Mouse (Mus musculus): ENCODE measurements around the gene Ubqln2.

Gene Ubqln2

GRCm38 (mm10) chrX:153497688-153498516 lies at the start of gene Ubqln2:
Ubqln2 (plus strand) TSS chrX:153498227.
- no peak for DNase-seq (ENCODE audit: extremely low spot score, low read depth, low spot score)

GRCm38 (mm10) chrX:153451946-153452345 lies 46.1 kb upstream of the Ubqln2 start:
- DNase-seq (ENCODE audit: extremely low spot score, low read depth, low spot score): no peak

- DNase-seq (ENCODE audit: extremely low spot score, low read depth, low spot score): no peak
Measured at GRCm38 (mm10) chrX:153476760-153477248, 21.2 kb upstream of the Ubqln2 start.

GRCm38 (mm10) chrX:153492326-153492725 lies 5.7 kb upstream of the Ubqln2 start:
- no peak for DNase-seq (ENCODE audit: extremely low spot score, low read depth, low spot score)

GRCm38 (mm10) chrX:153498665-153499293 lies 752 bp downstream of the Ubqln2 start:
- no peak for DNase-seq (ENCODE audit: extremely low spot score, low read depth, low spot score)

GRCm38 (mm10) chrX:153499294-153500046 lies 1.4 kb downstream of the Ubqln2 start:
- no peak for DNase-seq (ENCODE audit: extremely low spot score, low read depth, low spot score)

- DNase-seq (ENCODE audit: extremely low spot score, low read depth, low spot score): no peak
Measured at GRCm38 (mm10) chrX:153500047-153500345, 2.0 kb downstream of the Ubqln2 start.

GRCm38 (mm10) chrX:153505954-153506353 lies 7.9 kb downstream of the Ubqln2 start:
- no peak for DNase-seq (ENCODE audit: extremely low spot score, low read depth, low spot score)

GRCm38 (mm10) chrX:153515491-153515890 lies 17.5 kb downstream of the Ubqln2 start:
- DNase-seq (ENCODE audit: extremely low spot score, low read depth, low spot score): no peak

GRCm38 (mm10) chrX:153528399-153528798 lies 30.4 kb downstream of the Ubqln2 start:
- no peak for DNase-seq (ENCODE audit: extremely low spot score, low read depth, low spot score)
